Comparison of ENCODE assay signal across 14 mouse cellular contexts in genomic region chr9:32743642-32744161, GRCm38 (mm10).
A peak's percentile ranks its signal among the peaks of the same experiment; 100 is the strongest.
DNase-seq lines count a peak whose midpoint lies in the region; ATAC-seq and TF ChIP-seq lines count a peak whose summit lies in the region.
"Had no signal": no experiment of that assay in that cellular context is flagged by ENCODE, and none has a peak within 500 bp of the region (broad histone marks: within the 10 kb centered on the region; RNA-seq: fewer than 3 reads in every experiment).

No protein-coding gene starts in this region.

- no peak overlapping the region for H3K9ac ChIP-seq in heart, postnatal 0 days (replicated peaks; ENCODE audit: low read depth, low read length)
- H3K9ac ChIP-seq in lung, embryonic 14.5 days, result no peak overlapping the region
- H3K9ac ChIP-seq: forebrain, embryonic 15.5 days had no signal

- no peak for ATAC-seq in heart, postnatal 0 days (ENCODE audit: insufficient read depth, low read depth)
- no peak for ATAC-seq in lung, embryonic 14.5 days (ENCODE audit: insufficient read depth)
- ATAC-seq in activated CD4-positive, CD25-positive, alpha-beta regulatory T cell, adult 4 months, result peak; percentile 32
- ATAC-seq: forebrain, embryonic 15.5 days; lung, postnatal 0 days had no signal

- DNase-seq in heart, postnatal 0 days (ENCODE audit: low spot score), result peak; percentile 3
- no peak for DNase-seq in heart, postnatal 4 days
- DNase-seq in lung, embryonic 14.5 days, result no peak
- no peak for DNase-seq in lung, postnatal 10 days
- DNase-seq in CD4-positive, CD25-positive, alpha-beta regulatory T cell, adult 2 months (ENCODE audit: low read depth, low spot score), result peak; percentile 89
- no peak for DNase-seq in left cerebral cortex, adult 8-10 months (ENCODE audit: low spot score in 2 of 2)
- DNase-seq: cerebellum, postnatal 14 days; heart, adult 18-20 months; layer of hippocampus, adult 9-11 months; liver had no signal

- H3K4me2 ChIP-seq in heart, postnatal 0 days (ENCODE audit: low read depth, low read length), result no peak overlapping the region
- no peak overlapping the region for H3K4me2 ChIP-seq in lung, embryonic 14.5 days
- H3K4me2 ChIP-seq: forebrain, embryonic 15.5 days had no signal

- TF ChIP-seq CTCF in heart, postnatal 0 days (IDR thresholded peaks at IDR 0.05; ENCODE audit: low read depth), result no peak
- TF ChIP-seq CTCF in lung, embryonic 14.5 days (IDR thresholded peaks at IDR 0.05; ENCODE audit: low read depth), result no peak

- H3K4me1 ChIP-seq in heart, postnatal 0 days (ENCODE audit: control insufficient read depth, insufficient read depth), result 0 out of 2 replicates have a peak, but pooled peaks cover 7% of the 10 kb centered on the region
- peaks cover 7% of the 10 kb centered on the region; the same call in 1 of the 2 replicates for H3K4me1 ChIP-seq in lung, embryonic 14.5 days (ENCODE audit: insufficient read depth)
- H3K4me1 ChIP-seq: forebrain, embryonic 15.5 days had no signal

- no peaks in the 10 kb centered on the region for H3K27me3 ChIP-seq in heart, postnatal 0 days (ENCODE audit: control insufficient read depth, insufficient read depth, low read length)
- no peaks in the 10 kb centered on the region for H3K27me3 ChIP-seq in lung, embryonic 14.5 days (ENCODE audit: insufficient read depth, low read length)
- H3K27me3 ChIP-seq: forebrain, embryonic 15.5 days had no signal

- peak overlapping the region; percentile 30; the same call in 1 of the 2 replicates for H3K27ac ChIP-seq in heart, postnatal 0 days (ENCODE audit: low read depth)
- H3K27ac ChIP-seq in lung, embryonic 14.5 days (ENCODE audit: low read depth), result peak overlapping the region; percentile 40; the same call in 1 of the 2 replicates
- H3K27ac ChIP-seq: forebrain, embryonic 15.5 days; hindbrain, embryonic 10.5 days had no signal

- H3K4me3 ChIP-seq in heart, postnatal 0 days (ENCODE audit: low read depth, low read length), result no peak overlapping the region
- no peak overlapping the region for H3K4me3 ChIP-seq in lung, embryonic 14.5 days (ENCODE audit: low read depth, low read length)
- H3K4me3 ChIP-seq: forebrain, embryonic 15.5 days; hindbrain, embryonic 10.5 days had no signal

- no peak for TF ChIP-seq EP300 in heart, postnatal 0 days (IDR thresholded peaks at IDR 0.05; ENCODE audit: low read depth)

- 69% methylated on average over 9 of the region's 9 CpGs for WGBS in heart, postnatal 0 days
- 76% methylated on average over 9 of the region's 9 CpGs for WGBS in lung, embryonic 14.5 days

- peaks cover 32% of the 10 kb centered on the region for H3K36me3 ChIP-seq in heart, postnatal 0 days (replicated peaks; ENCODE audit: control insufficient read depth, insufficient read depth, low read length)
- peaks cover 57% of the 10 kb centered on the region for H3K36me3 ChIP-seq in lung, embryonic 14.5 days (ENCODE audit: insufficient read depth)
- H3K36me3 ChIP-seq: forebrain, embryonic 15.5 days; hindbrain, embryonic 10.5 days had no signal

- H3K9me3 ChIP-seq in heart, postnatal 0 days (replicated peaks; ENCODE audit: control insufficient read depth, low read length), result no peaks in the 10 kb centered on the region
- no peaks in the 10 kb centered on the region for H3K9me3 ChIP-seq in lung, embryonic 14.5 days (ENCODE audit: low read depth, low read length)
- H3K9me3 ChIP-seq: forebrain, embryonic 15.5 days; hindbrain, embryonic 10.5 days had no signal

Comparison
In these comparisons a context has a peak if more than half of its experiments do, and no peak if none do; other contexts are left out.
1. DNase-seq: peak in heart, postnatal 0 days (single experiment) and CD4-positive, CD25-positive, alpha-beta regulatory T cell, adult 2 months (single experiment); none in heart, postnatal 4 days (single experiment), lung, embryonic 14.5 days (single experiment), lung, postnatal 10 days (single experiment) and left cerebral cortex, adult 8-10 months (0 of 2).